Mouse (Mus musculus) liver, embryonic 18 days (tissue): ENCODE measurements around the gene Vmn1r185. TPM values are rescaled to one million over a fixed set of nuclear protein-coding genes. Genes with fewer than 3 reads are reported as not detected.

ENCODE experiments used
- polyA plus RNA-seq: library from polyadenylated mRNA; depleted of rRNA; stranded (reverse); fragments of >200 nt; gene quantifications from 2 replicates; pipeline ENCODE4 v1.2.3, GENCODE M21; 2012; rRNA removed

The Vmn1r185 gene
- polyA plus RNA-seq = not detected in 2 replicates

GRCm38 (mm10) chr7:26618364-26618763, at the start of gene Vmn1r185:
TSS of gene Vmn1r185 (minus strand) at chr7:26618464.

Other genes starting within 250 kb of the Vmn1r185 start
- not detected in 2 replicates for gene Nlrp9c, start 214.8 kb downstream of the Vmn1r185 start, polyA plus RNA-seq
- gene Nlrp4a, start 183.4 kb downstream of the Vmn1r185 start, polyA plus RNA-seq = not detected in 2 replicates
- gene Nlrp9a, start 83.4 kb downstream of the Vmn1r185 start, polyA plus RNA-seq = not detected in 2 replicates
- not detected in 2 replicates for gene Cyp2b23, start 68.0 kb upstream of the Vmn1r185 start, polyA plus RNA-seq
- gene Cyp2b19, start 138.7 kb upstream of the Vmn1r185 start, polyA plus RNA-seq = not detected in 2 replicates
- 0.15 and 0.48 TPM in 2 replicates for gene Cyp2g1, start 190.4 kb upstream of the Vmn1r185 start, polyA plus RNA-seq
- 8.6 and 12.4 TPM in 2 replicates for gene Cyp2a5, start 216.8 kb upstream of the Vmn1r185 start, polyA plus RNA-seq